Mouse (Mus musculus) kidney, adult 10 weeks (tissue): ENCODE measurements around the gene Spata31d1c. TPM values are rescaled to one million over a fixed set of nuclear protein-coding genes. Genes with fewer than 3 reads are reported as not detected.

Experiments used
- polyA plus RNA-seq: library from polyadenylated mRNA; stranded (reverse); fragments of 350-450 nt; fragmentation: Illumina TruSeq; extraction: RNeasy Lipid Tissue Mini Kit (QIAGEN cat#74804); gene quantifications from one replicate; pipeline ENCODE4 v1.2.3, GENCODE M21; 2014; ENCODE audit warnings: low read depth, low replicate concordance

The Spata31d1c gene
- polyA plus RNA-seq, result not detected

GRCm38 (mm10) chr13:65032758-65033157, at the start of gene Spata31d1c:
Spata31d1c (plus strand) TSS chr13:65033058.

GRCm38 (mm10) chr13:65052660-65053059, 19.8 kb downstream of the Spata31d1c start, which contains the start of gene Prss47:
Prss47 (minus strand) TSS chr13:65052760.

Other genes with a start within 250 kb of the Spata31d1c start
- not detected for gene Cntnap3, start 129.1 kb upstream of the Spata31d1c start, polyA plus RNA-seq
- gene Spata31, start 115.7 kb upstream of the Spata31d1c start, polyA plus RNA-seq, result not detected
- not detected for gene Prss47, start 19.7 kb downstream of the Spata31d1c start, polyA plus RNA-seq
- gene Mfsd14b, start 79.9 kb downstream of the Spata31d1c start, polyA plus RNA-seq, result 78.8 TPM
- not detected for gene Olfr465-ps1, start 105.0 kb downstream of the Spata31d1c start, polyA plus RNA-seq
- gene Olfr466, start 117.2 kb downstream of the Spata31d1c start, polyA plus RNA-seq, result not detected
- 0.69 TPM for gene Nlrp4f, start 172.9 kb downstream of the Spata31d1c start, polyA plus RNA-seq
- not detected for gene Gm10775, start 226.5 kb downstream of the Spata31d1c start, polyA plus RNA-seq
- gene Zfp369, start 245.8 kb downstream of the Spata31d1c start, polyA plus RNA-seq, result 32.1 TPM